Mouse (Mus musculus) myocyte (in vitro differentiated cells): ENCODE data around the gene Ckb. TPM values are rescaled to one million over a fixed set of nuclear protein-coding genes. Genes with fewer than 3 reads are reported as not detected.

Experiments used
- H3K27me3 ChIP-seq: one replicate; pipeline ENCODE4 v1.6.1; 2011; ENCODE audit not compliant: control insufficient read depth, insufficient read depth, insufficient read length
- H3K36me3 ChIP-seq: one replicate; pipeline ENCODE4 v1.6.1; 2011; ENCODE audit not compliant: control insufficient read depth, insufficient read depth
- H3K4me2 ChIP-seq: one replicate; pipeline ENCODE4 v1.6.1; 2011; ENCODE audit warnings: low read depth, control low read depth
- H3K4me3 ChIP-seq: one replicate; pipeline ENCODE4 v1.5.1; 2011; ENCODE audit warnings: mild to moderate bottlenecking, control low read depth, moderate library complexity
- H3K79me2 ChIP-seq: one replicate; pipeline ENCODE4 v1.6.1; 2011; ENCODE audit not compliant: control insufficient read depth, insufficient read depth
- H3ac ChIP-seq: one replicate; pipeline ENCODE4 v1.6.1; 2011; ENCODE audit not compliant: control insufficient read depth, insufficient read length
- CEBPB ChIP-seq: IDR thresholded peaks from 2 replicates; pipeline ENCODE4 v1.6.1; 2011; ENCODE audit warnings: mild to moderate bottlenecking, moderate library complexity; ENCODE audit not compliant: poor library complexity, insufficient read depth, severe bottlenecking
- E2F4 ChIP-seq: IDR thresholded peaks from one replicate; pipeline ENCODE4 v1.6.1; 2011; ENCODE audit warnings: mild to moderate bottlenecking, control low read depth, moderate library complexity; ENCODE audit not compliant: insufficient read depth
- MAX ChIP-seq: IDR thresholded peaks from one replicate; pipeline ENCODE4 v1.6.1; 2011; ENCODE audit warnings: low read depth, mild to moderate bottlenecking, control low read depth
- MYOD1 ChIP-seq, 3 experiments: IDR thresholded peaks; one replicate each; pipeline ENCODE4 v1.6.1; 2011; ENCODE audit warnings: control low read depth in 2 of 3, low read depth in 2 of 3, mild to moderate bottlenecking in 2 of 3, moderate library complexity in 1 of 3; ENCODE audit not compliant: insufficient read length in 2 of 3, control insufficient read depth in 1 of 3
- MYOG ChIP-seq, 3 experiments: IDR thresholded peaks; one replicate each; pipeline ENCODE4 v1.6.1; 2011; ENCODE audit warnings: control low read depth in 2 of 3, low read depth in 2 of 3, mild to moderate bottlenecking in 2 of 3; ENCODE audit not compliant: insufficient read length in 2 of 3, control insufficient read depth in 1 of 3, insufficient read depth in 1 of 3
- POLR2A ChIP-seq: IDR thresholded peaks from one replicate; pipeline ENCODE4 v1.6.1; 2011; ENCODE audit warnings: low read depth, mild to moderate bottlenecking, control low read depth, moderate library complexity; ENCODE audit not compliant: insufficient read length
- POLR2AphosphoS2 ChIP-seq: IDR thresholded peaks from one replicate; pipeline ENCODE4 v1.6.1; 2011; ENCODE audit warnings: low read depth, control low read depth; ENCODE audit not compliant: insufficient read length
- REST ChIP-seq: IDR thresholded peaks from one replicate; pipeline ENCODE4 v1.6.1; 2011; ENCODE audit warnings: mild to moderate bottlenecking, control low read depth, moderate library complexity; ENCODE audit not compliant: insufficient read depth, insufficient read length
- SRF ChIP-seq: IDR thresholded peaks from one replicate; pipeline ENCODE4 v1.6.1; 2011; ENCODE audit warnings: low read depth; ENCODE audit not compliant: control insufficient read depth, insufficient read length
- TCF12 ChIP-seq: IDR thresholded peaks from one replicate; pipeline ENCODE4 v1.6.1; 2011; ENCODE audit warnings: mild to moderate bottlenecking, control low read depth; ENCODE audit not compliant: poor library complexity, insufficient read depth, severe bottlenecking
- TCF3 ChIP-seq: IDR thresholded peaks from one replicate; pipeline ENCODE4 v1.6.1; 2011; ENCODE audit warnings: low read depth, control low read depth; ENCODE audit not compliant: insufficient read length
- USF1 ChIP-seq: IDR thresholded peaks from one replicate; pipeline ENCODE4 v1.6.1; 2011; ENCODE audit warnings: low read depth, mild to moderate bottlenecking, control low read depth, moderate library complexity
- polyA plus RNA-seq: library from polyadenylated mRNA; unstranded; fragments of >200 nt; fragmentation: generic; extraction: Trizol; gene quantifications from one replicate; pipeline ENCODE4 v1.2.1, GENCODE M21; 2012; ENCODE audit warnings: missing spikeins

Ckb gene
- polyA plus RNA-seq, 1 experiment: 670 TPM

DNA sequence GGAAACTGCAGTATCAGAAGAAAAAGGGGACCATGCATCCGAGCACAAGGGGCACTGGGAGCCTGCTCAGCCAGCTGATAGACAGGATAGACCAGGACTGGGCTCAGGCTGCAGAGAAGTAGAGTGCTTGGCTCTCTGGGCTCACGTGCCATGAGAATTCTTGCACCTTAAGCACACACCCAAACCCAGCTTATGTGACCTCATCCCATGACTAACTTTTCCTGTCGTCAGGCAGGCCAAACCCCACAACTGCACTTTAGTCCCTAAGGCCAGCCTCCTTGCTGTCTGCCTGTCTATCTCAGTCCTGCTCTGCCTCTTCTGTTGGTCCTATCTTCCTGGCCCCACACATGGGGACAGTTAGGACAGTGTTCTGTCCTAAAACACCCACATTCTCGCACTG is 25.6 kb upstream of the Ckb start:
- H3K79me2 ChIP-seq: no peaks in the 10 kb centered on the region
- H3K36me3 ChIP-seq: no peaks in the 10 kb centered on the region
- H3K27me3 ChIP-seq: no peaks in the 10 kb centered on the region
- H3K4me2 ChIP-seq: no peak overlapping the region
- TF ChIP-seq TCF3 (no peak), SRF (no peak), CEBPB (no peak), MAX (no peak), TCF12 (no peak), E2F4 (no peak), MYOG (IDR thresholded peaks at IDR 0.05; ENCODE audit: control insufficient read depth in 1 of 3, insufficient read depth in 1 of 3, insufficient read length in 2 of 3, low read depth in 2 of 3) (no peak), MYOD1 (IDR thresholded peaks at IDR 0.05; ENCODE audit: control insufficient read depth in 1 of 3, insufficient read length in 2 of 3, low read depth in 2 of 3) (no peak), POLR2AphosphoS2 (no peak), USF1 (no peak), REST (no peak), POLR2A (no peak)
- H3K4me3 ChIP-seq: no peak overlapping the region
- no peak overlapping the region for H3ac ChIP-seq

GRCm38 (mm10) chr12:111696239-111696638 is 24.1 kb upstream of the Ckb start:
- no peaks in the 10 kb centered on the region for H3K27me3 ChIP-seq
- no peak for TF ChIP-seq POLR2A
- peak; percentile 100 for TF ChIP-seq TCF3
- TF ChIP-seq SRF: no peak
- peak; percentile 53 to 99 (median 98) for TF ChIP-seq MYOD1 (IDR thresholded peaks at IDR 0.05; ENCODE audit: control insufficient read depth in 1 of 3, insufficient read length in 2 of 3, low read depth in 2 of 3)
- no peak for TF ChIP-seq POLR2AphosphoS2
- TF ChIP-seq REST: no peak
- no peak for TF ChIP-seq MAX
- TF ChIP-seq MYOG (IDR thresholded peaks at IDR 0.05; ENCODE audit: control insufficient read depth in 1 of 3, insufficient read depth in 1 of 3, insufficient read length in 2 of 3, low read depth in 2 of 3): peak; percentile 74 to 100 (median 98)
- TF ChIP-seq TCF12: peak; percentile 99
- H3ac ChIP-seq: no peak overlapping the region
- H3K4me3 ChIP-seq: no peak overlapping the region
- no peaks in the 10 kb centered on the region for H3K36me3 ChIP-seq
- H3K4me2 ChIP-seq: no peak overlapping the region
- H3K79me2 ChIP-seq: no peaks in the 10 kb centered on the region

DNA sequence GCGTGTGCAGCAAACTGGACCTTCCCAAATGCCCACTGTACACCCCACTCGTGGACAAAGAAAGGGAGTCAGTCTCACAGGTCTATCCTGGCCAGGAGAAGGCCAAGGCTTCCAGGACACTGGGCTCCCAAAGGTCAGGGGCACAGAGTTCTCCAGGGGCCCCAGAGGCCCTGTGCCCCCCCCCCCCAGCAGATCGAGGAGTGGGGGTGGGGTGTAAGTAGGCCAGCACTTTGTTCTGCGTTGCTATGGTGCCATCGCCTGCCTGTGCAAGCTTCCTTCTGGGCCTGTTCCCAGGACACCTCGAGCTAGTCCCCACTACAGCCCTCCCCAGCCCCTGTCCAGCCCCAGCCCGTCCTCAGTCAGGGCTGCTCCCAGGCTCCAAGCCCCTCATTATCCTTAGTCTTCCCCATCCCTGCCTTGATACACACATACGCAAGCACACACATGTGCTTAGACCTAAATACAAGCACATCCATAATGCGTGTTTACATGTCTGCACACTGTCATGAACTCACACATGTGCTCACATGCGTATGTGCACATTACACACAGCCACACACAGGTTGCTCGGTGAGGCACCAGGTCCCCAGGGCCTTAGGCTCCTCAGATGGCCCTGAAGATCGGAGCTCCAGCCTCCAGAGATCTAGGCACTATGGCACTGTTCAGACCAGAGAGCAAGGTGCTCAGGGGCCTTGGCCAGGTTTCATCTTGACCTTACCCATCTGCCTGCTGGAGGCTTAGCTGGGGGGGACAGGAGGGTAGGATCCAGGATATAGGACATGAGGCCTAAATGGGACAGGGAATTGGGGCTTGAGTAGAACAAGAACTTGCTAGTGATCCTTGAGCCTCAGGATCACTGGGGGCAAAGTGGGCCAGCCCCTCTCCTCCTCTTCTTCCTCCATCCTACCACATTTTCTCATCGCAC is 23.0 kb upstream of the Ckb start:
- TF ChIP-seq SRF: no peak
- TF ChIP-seq POLR2A: no peak
- no peak for TF ChIP-seq TCF12
- no peak for TF ChIP-seq POLR2AphosphoS2
- TF ChIP-seq MYOG (IDR thresholded peaks at IDR 0.05; ENCODE audit: control insufficient read depth in 1 of 3, insufficient read depth in 1 of 3, insufficient read length in 2 of 3, low read depth in 2 of 3): no peak
- no peak for TF ChIP-seq MAX
- TF ChIP-seq E2F4: no peak
- TF ChIP-seq REST: no peak
- TF ChIP-seq CEBPB: no peak
- no peak for TF ChIP-seq MYOD1 (IDR thresholded peaks at IDR 0.05; ENCODE audit: control insufficient read depth in 1 of 3, insufficient read length in 2 of 3, low read depth in 2 of 3)
- no peak for TF ChIP-seq USF1
- no peak for TF ChIP-seq TCF3
- no peaks in the 10 kb centered on the region for H3K79me2 ChIP-seq
- no peaks in the 10 kb centered on the region for H3K27me3 ChIP-seq
- no peak overlapping the region for H3K4me3 ChIP-seq
- no peak overlapping the region for H3K4me2 ChIP-seq
- H3ac ChIP-seq: no peak overlapping the region
- no peaks in the 10 kb centered on the region for H3K36me3 ChIP-seq

DNA sequence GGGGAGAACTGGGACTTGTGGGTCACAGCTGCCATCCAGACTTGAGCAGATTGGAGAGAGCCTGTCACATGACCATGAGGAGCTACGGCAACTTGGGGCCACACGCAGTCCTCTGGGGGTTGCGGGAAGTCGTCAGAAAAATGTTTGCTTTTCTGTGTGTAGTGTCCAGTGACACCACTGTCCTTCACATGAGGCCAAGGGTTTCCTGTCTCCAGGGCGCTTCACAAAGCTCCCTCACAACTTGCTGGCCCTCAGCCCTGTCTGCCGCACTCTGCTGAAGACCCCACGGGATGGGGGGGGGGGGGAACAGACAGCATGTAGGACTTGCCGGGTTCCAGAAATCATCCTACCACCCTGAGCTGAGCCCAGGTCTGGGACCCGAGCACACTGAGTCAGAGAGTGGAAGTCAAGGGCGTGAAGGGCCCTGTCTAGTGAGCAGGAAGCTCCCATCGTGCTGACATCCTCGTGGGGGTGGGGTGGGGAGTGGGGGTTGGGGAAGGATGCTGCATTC is 22.2 kb upstream of the Ckb start:
- no peak overlapping the region for H3K4me2 ChIP-seq
- H3K27me3 ChIP-seq: no peaks in the 10 kb centered on the region
- H3K36me3 ChIP-seq: no peaks in the 10 kb centered on the region
- no peak overlapping the region for H3K4me3 ChIP-seq
- H3K79me2 ChIP-seq: no peaks in the 10 kb centered on the region
- no peak overlapping the region for H3ac ChIP-seq
- TF ChIP-seq USF1: no peak
- TF ChIP-seq POLR2A: no peak
- TF ChIP-seq MAX: no peak
- TF ChIP-seq REST: no peak
- TF ChIP-seq CEBPB: no peak
- no peak for TF ChIP-seq TCF3
- TF ChIP-seq MYOD1 (IDR thresholded peaks at IDR 0.05; ENCODE audit: control insufficient read depth in 1 of 3, insufficient read length in 2 of 3, low read depth in 2 of 3): no peak
- no peak for TF ChIP-seq POLR2AphosphoS2
- no peak for TF ChIP-seq MYOG (IDR thresholded peaks at IDR 0.05; ENCODE audit: control insufficient read depth in 1 of 3, insufficient read depth in 1 of 3, insufficient read length in 2 of 3, low read depth in 2 of 3)
- TF ChIP-seq E2F4: no peak
- no peak for TF ChIP-seq SRF
- TF ChIP-seq TCF12: no peak
